10 mouse cellular contexts compared by ENCODE assay signal in the genomic region with DNA sequence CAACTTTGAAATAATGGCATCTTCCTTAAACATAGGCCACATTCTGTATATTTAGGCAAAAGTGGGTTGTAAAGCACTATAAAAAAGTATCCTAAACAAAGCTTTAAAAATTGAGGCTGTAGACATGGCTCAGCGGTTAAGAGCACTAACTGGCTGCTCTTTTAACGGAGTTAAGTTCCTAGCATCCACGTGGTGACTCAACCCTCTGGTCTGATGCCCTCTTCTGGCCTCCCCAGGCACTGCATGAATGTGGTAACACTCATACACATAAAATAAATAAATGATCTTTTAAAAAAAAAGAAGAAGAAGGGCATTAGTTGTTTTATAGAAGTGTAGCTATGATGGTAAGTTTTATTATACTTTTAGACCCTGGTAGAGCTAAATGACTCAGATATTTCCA. TPM values are rescaled to one million over a fixed set of nuclear protein-coding genes. Genes with fewer than 3 reads are reported as not detected.
A peak's percentile ranks its signal among the peaks of the same experiment; 100 is the strongest.
DNase-seq lines count a peak whose midpoint lies in the region; ATAC-seq and TF ChIP-seq lines count a peak whose summit lies in the region.
"Had no signal": no experiment of that assay in that cellular context is flagged by ENCODE, and none has a peak within 500 bp of the region (broad histone marks: within the 10 kb centered on the region; RNA-seq: fewer than 3 reads in every experiment).

No protein-coding gene starts in this region.

- H3K4me1 ChIP-seq in testis, adult 2 months (ENCODE audit: control insufficient read depth, insufficient read depth, low read length): no peaks in the 10 kb centered on the region

- no peak overlapping the region for H3K4me3 ChIP-seq in testis, adult 2 months (ENCODE audit: control insufficient read depth, low read depth, low read length)
- H3K4me3 ChIP-seq: embryonic facial prominence, embryonic 12.5 days; limb, embryonic 13.5 days had no signal

- TF ChIP-seq POLR2A in testis, adult 2 months (IDR thresholded peaks at IDR 0.05; ENCODE audit: control insufficient read depth, low read depth, low read length): no peak

- TF ChIP-seq CTCF in testis, adult 2 months (IDR thresholded peaks at IDR 0.05; ENCODE audit: control insufficient read depth, insufficient read depth, insufficient replicate concordance, low read depth, low read length): peak; percentile 41; the same call in 1 of the 2 replicates

- ATAC-seq in megakaryocyte progenitor cell, adult 5-6 weeks (replicated peaks; ENCODE audit: poor library complexity): peak; percentile 97

- intact Hi-C loops in heart, postnatal 25 days (cut with DNase I): loop anchor here (2.0 kb wide), 1 partner anchor 188 kb away; no protein-coding TSS in a partner anchor

- no peak overlapping the region for H3K27ac ChIP-seq in testis, adult 2 months (ENCODE audit: control insufficient read depth, insufficient read depth, low read depth, low read length)
- H3K27ac ChIP-seq: embryonic facial prominence, embryonic 12.5 days; limb, embryonic 13.5 days had no signal

- DNase-seq in heart, adult 18-20 months: peak; percentile 58 to 81
- no peak for DNase-seq in heart, postnatal 25 days (ENCODE audit: low spot score)
- DNase-seq in testis, postnatal 14 days (ENCODE audit: low spot score): no peak
- DNase-seq in c-Kit-positive CD71-negative TER-119-negative erythroid progenitor cells, embryonic 14.5 days (ENCODE audit: low read depth): peak; percentile 53
- DNase-seq in kidney, adult 8-10 months: peak; percentile 58 to 75
- peak; percentile 32 to 71 for DNase-seq in thymus, postnatal 10 days (ENCODE audit: low spot score in 2 of 2)

- no peaks in the 10 kb centered on the region for H3K27me3 ChIP-seq in testis, adult 2 months (ENCODE audit: control insufficient read depth, insufficient read depth, low read length)
- H3K27me3 ChIP-seq: embryonic facial prominence, embryonic 12.5 days; limb, embryonic 13.5 days had no signal

- no peaks in the 10 kb centered on the region; the same call in 1 of the 2 replicates for H3K36me3 ChIP-seq in testis, adult 2 months (ENCODE audit: control insufficient read depth, insufficient read depth, low read length)
- H3K36me3 ChIP-seq: embryonic facial prominence, embryonic 12.5 days had no signal

RNA-seq across cellular contexts. Expression of a gene that starts 7.6 kb away (rescaled TPM):
- total RNA-seq in heart, adult 18-20 months (2021): 100 to 1,000 TPM; 127 to 137 TPM
- 10 to 100 TPM; 88.4 to 94.6 TPM for total RNA-seq in heart, postnatal 25 days (2021)
- 4.4 and 6.0 TPM in 2 replicates for polyA plus RNA-seq in testis, adult 2 months (2012; rRNA removed)
- 52.1 and 55.0 TPM in 2 replicates for total RNA-seq in megakaryocyte progenitor cell, adult 5-6 weeks (2015)
- total RNA-seq in megakaryocyte progenitor cell, adult 5-6 weeks (2017): 58.7 and 62.1 TPM in 2 replicates

Comparison
In these comparisons a context has a peak if more than half of its experiments do, and no peak if none do; other contexts are left out.
1. DNase-seq: peak in heart, adult 18-20 months (2 of 2), c-Kit-positive CD71-negative TER-119-negative erythroid progenitor cells, embryonic 14.5 days (single experiment), kidney, adult 8-10 months (2 of 2) and thymus, postnatal 10 days (2 of 2); none in heart, postnatal 25 days (single experiment) and testis, postnatal 14 days (single experiment).